8 mouse cellular contexts compared by ENCODE assay signal in the genomic region with DNA sequence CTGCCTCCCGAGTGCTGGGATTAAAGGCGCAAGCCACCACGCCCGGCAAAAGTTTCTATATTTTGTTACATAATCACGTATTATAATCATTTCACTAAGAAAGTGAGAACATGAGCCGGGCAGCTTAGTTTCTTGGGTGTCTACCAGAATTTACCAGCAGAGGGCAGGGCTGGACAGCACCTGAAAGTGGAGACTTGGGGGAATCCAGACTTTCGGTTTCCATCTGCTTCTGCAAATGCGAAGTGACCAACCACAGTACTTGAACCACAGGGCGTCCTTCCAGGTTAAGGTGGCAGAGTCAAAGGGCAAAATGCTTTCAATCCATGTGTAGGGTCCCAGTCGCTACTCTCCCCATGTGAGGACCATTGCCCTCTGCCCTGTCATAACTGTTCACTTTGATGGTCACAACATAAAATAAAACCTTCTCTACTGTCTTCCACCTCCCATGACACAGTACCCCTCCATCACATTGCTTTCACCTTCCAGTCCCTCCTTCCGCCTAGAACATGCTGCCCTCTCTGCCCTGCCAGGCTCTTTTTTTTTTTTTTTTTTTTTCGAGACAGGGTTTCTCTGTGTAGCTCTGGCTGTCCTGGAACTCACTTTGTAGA. TPM values are rescaled to one million over a fixed set of nuclear protein-coding genes. Genes with fewer than 3 reads are reported as not detected.
A peak's percentile ranks its signal among the peaks of the same experiment; 100 is the strongest.
DNase-seq lines count a peak whose midpoint lies in the region; ATAC-seq and TF ChIP-seq lines count a peak whose summit lies in the region.

No protein-coding gene starts in this region.

- 39% methylated on average over 11 of the region's 12 CpGs for WGBS in forebrain, embryonic 11.5 days
- 18% methylated on average over 12 of the region's 12 CpGs for WGBS in lung, adult 2 months

- 0 out of 2 replicates have a peak, but pooled peaks have one; percentile 47 for TF ChIP-seq CTCF in G1E (IDR thresholded peaks at IDR 0.05; ENCODE audit: low read depth, low read length)
- TF ChIP-seq CTCF in layer of hippocampus, adult 2 months (conservative IDR thresholded peaks at IDR 0.05): peak; percentile 87
- peak; percentile 80 for TF ChIP-seq CTCF in lung, adult 2 months (IDR thresholded peaks at IDR 0.05; ENCODE audit: insufficient read depth, low read length)

- no peak overlapping the region for H3K4me2 ChIP-seq in forebrain, embryonic 11.5 days (ENCODE audit: low read depth, low read length, severe bottlenecking)

- DNase-seq in G1E (ENCODE audit: low spot score): peak; percentile 54
- DNase-seq in c-Kit-positive CD71-negative TER-119-negative erythroid progenitor cells, embryonic 14.5 days (ENCODE audit: low read depth): peak; percentile 76
- DNase-seq in forebrain, embryonic 11.5 days (ENCODE audit: low spot score): peak; percentile 70
- DNase-seq in heart, postnatal 10 days: peak; percentile 87 to 93
- DNase-seq in layer of hippocampus, adult 2 months (ENCODE audit: low spot score in 2 of 2): peak; percentile 72 to 76
- DNase-seq in lung, adult 2 months: peak; percentile 85
- DNase-seq in retina, adult 2 months (ENCODE audit: low read depth, low spot score): peak; percentile 38
- DNase-seq in thymus, postnatal 14 days: peak; percentile 80

- peaks cover 6% of the 10 kb centered on the region for H3K4me1 ChIP-seq in G1E (ENCODE audit: insufficient read depth, low read depth, low read length)
- H3K4me1 ChIP-seq in forebrain, embryonic 11.5 days (replicated peaks; ENCODE audit: control insufficient read depth, insufficient read depth, low read length): no peaks in the 10 kb centered on the region
- H3K4me1 ChIP-seq in lung, adult 2 months (ENCODE audit: control insufficient read depth, insufficient read depth, low read length): no peaks in the 10 kb centered on the region

- no peaks in the 10 kb centered on the region for H3K36me3 ChIP-seq in G1E (replicated peaks)
- no peaks in the 10 kb centered on the region for H3K36me3 ChIP-seq in forebrain, embryonic 11.5 days (ENCODE audit: control insufficient read depth, insufficient read depth, low read length)

- intact Hi-C loops in heart, postnatal 10 days (cut with DNase I): loop anchor here (1.0 to 5.0 kb wide), 5 partner anchors 68 to 267 kb away; a partner anchor contains a TSS

- peak; percentile 28; the same call in 1 of the 2 replicates for ATAC-seq in G1E (ENCODE audit: extremely low read depth, insufficient number of reproducible peaks, low FRiP score, poor library complexity, severe bottlenecking)
- no peak for ATAC-seq in forebrain, embryonic 11.5 days (replicated peaks; ENCODE audit: low FRiP score)

- no peak overlapping the region for H3K27ac ChIP-seq in forebrain, embryonic 11.5 days (ENCODE audit: low read depth, low read length)
- no peak overlapping the region for H3K27ac ChIP-seq in layer of hippocampus, adult 2 months

- H3K9ac ChIP-seq in forebrain, embryonic 11.5 days (ENCODE audit: low read length): no peak overlapping the region

- TF ChIP-seq POLR2A in lung, adult 2 months (IDR thresholded peaks at IDR 0.05; ENCODE audit: borderline replicate concordance, extremely low read depth, low read depth, low read length): no peak

- H3K27me3 ChIP-seq in G1E (ENCODE audit: insufficient read depth, low read length): peaks cover 24% of the 10 kb centered on the region
- H3K27me3 ChIP-seq in forebrain, embryonic 11.5 days (ENCODE audit: control insufficient read depth, insufficient read depth, low read length): no peaks in the 10 kb centered on the region

- peak overlapping the region; percentile 62 for H3K4me3 ChIP-seq in G1E (ENCODE audit: low read depth, low read length)
- H3K4me3 ChIP-seq in forebrain, embryonic 11.5 days (ENCODE audit: low read depth, low read length): no peak overlapping the region
- H3K4me3 ChIP-seq in layer of hippocampus, adult 2 months: peak overlapping the region; percentile 31; the same call in 1 of the 2 replicates
- H3K4me3 ChIP-seq in lung, adult 2 months (replicated peaks; ENCODE audit: extremely low read depth, low read depth, low read length): peak overlapping the region; percentile 31

- H3K9me3 ChIP-seq in G1E (replicated peaks): no peaks in the 10 kb centered on the region
- no peaks in the 10 kb centered on the region for H3K9me3 ChIP-seq in forebrain, embryonic 11.5 days (ENCODE audit: control insufficient read depth, low read length)

RNA-seq across cellular contexts. Expression of a gene that starts 20.3 kb away (rescaled TPM):
- total RNA-seq in G1E (2014; fragmentation: Nextera tagmentation): 213 and 217 TPM in 2 replicates
- total RNA-seq in G1E (2017): 186 and 261 TPM in 2 replicates
- polyA plus RNA-seq in G1E (2012): 116 and 120 TPM in 2 replicates
- 67.5 and 72.6 TPM in 2 replicates for polyA plus RNA-seq in forebrain, embryonic 11.5 days (2014; fragmentation: Nextera tagmentation; extraction: Ambion mirVana)
- 100 to 1,000 TPM in 1 of 2 experiments, 10 to 100 TPM in 1; 95.8 to 107 TPM for total RNA-seq in heart, postnatal 10 days (2021)
- 100 to 1,000 TPM; 330 to 344 TPM for total RNA-seq in layer of hippocampus, adult 2 months (2021)
- polyA plus RNA-seq in lung, adult 2 months (2012; rRNA removed): 22.5 and 37.7 TPM in 2 replicates

Comparison
In these comparisons a context has a peak if more than half of its experiments do, and no peak if none do; other contexts are left out.
1. DNase-seq: peak in every context shown above with its lines; median percentile 90 in heart, postnatal 10 days; 85 in lung, adult 2 months; 80 in thymus, postnatal 14 days; 76 in c-Kit-positive CD71-negative TER-119-negative erythroid progenitor cells, embryonic 14.5 days; 74 in layer of hippocampus, adult 2 months; 70 in forebrain, embryonic 11.5 days; 54 in G1E; 38 in retina, adult 2 months.